Mouse (Mus musculus): ENCODE results near the gene Igf2bp2.

- TF ChIP-seq CTCF (IDR thresholded peaks at IDR 0.05; ENCODE audit: low read depth, low read length) (no peak), POLR2A (IDR thresholded peaks at IDR 0.05; ENCODE audit: extremely low read depth, insufficient read depth, low read length) (no peak)
Observed at GRCm38 (mm10) chr16:22150421-22150820, 12.7 kb downstream of the Igf2bp2 start.
